Mouse (Mus musculus) left cerebral cortex, postnatal 14 days (tissue): ENCODE results near the gene Cuedc1. TPM values are rescaled to one million over a fixed set of nuclear protein-coding genes. Genes with fewer than 3 reads are reported as not detected.

Experiments
- DNase-seq, 2 experiments: peaks; one replicate each; pipeline ENCODE4 v3.0.0; 2021 to 2022; ENCODE audit warnings: low spot score in 2 of 2, mixed read lengths in 1 of 2
- intact Hi-C: fragments of 180-260 bp; cut with DNase I; formaldehyde crosslinking; loops from one replicate; pipeline ENCODE4 v1.15.1; 2025
- total RNA-seq, 2 experiments: library from RNA; stranded (reverse); gene quantifications; 2 replicates each; pipeline ENCODE4 v1.2.3; 2021

The Cuedc1 gene
- total RNA-seq, 2 experiments from 2014 or later = 28.2 TPM

GRCm38 (mm10) chr11:88139256-88139861 is 41.5 kb downstream of the Cuedc1 start:
- peak; percentile 44 to 57 for DNase-seq
- intact Hi-C loops = no loop called here

GRCm38 (mm10) chr11:88140066-88141060 is 42.5 kb downstream of the Cuedc1 start:
- peak in 1 of 2 experiments; percentile 54 for DNase-seq
- intact Hi-C loops = no loop called here

GRCm38 (mm10) chr11:88142362-88142761 is 44.5 kb downstream of the Cuedc1 start:
- intact Hi-C loops = no loop called here
- DNase-seq = no peak

- DNase-seq = no peak
- intact Hi-C loops = no loop called here
Observed at GRCm38 (mm10) chr11:88144100-88144499, 46.2 kb downstream of the Cuedc1 start.

GRCm38 (mm10) chr11:88145214-88146006 is 47.6 kb downstream of the Cuedc1 start:
- intact Hi-C loops = no loop called here
- no peak for DNase-seq

- DNase-seq = peak; percentile 30 to 52
- intact Hi-C loops = no loop called here
Observed at GRCm38 (mm10) chr11:88146264-88147060, 48.6 kb downstream of the Cuedc1 start.

GRCm38 (mm10) chr11:88147388-88147787 is 49.5 kb downstream of the Cuedc1 start:
- intact Hi-C loops = no loop called here
- no peak for DNase-seq

- intact Hi-C loops = no loop called here
- no peak for DNase-seq
Observed at GRCm38 (mm10) chr11:88148015-88148637, 50.3 kb downstream of the Cuedc1 start.

- intact Hi-C loops = no loop called here
- peak; percentile 46 to 52 for DNase-seq
Observed at GRCm38 (mm10) chr11:88148638-88149279, 50.9 kb downstream of the Cuedc1 start.

GRCm38 (mm10) chr11:88151379-88152155 is 53.7 kb downstream of the Cuedc1 start:
- intact Hi-C loops = no loop called here
- no peak for DNase-seq

GRCm38 (mm10) chr11:88153880-88154279 is 56.0 kb downstream of the Cuedc1 start:
- DNase-seq = no peak

GRCm38 (mm10) chr11:88154500-88154899 is 56.6 kb downstream of the Cuedc1 start:
- intact Hi-C loops = no loop called here
- DNase-seq = no peak

More at GRCm38 (mm10) chr11:88153880-88154279, 56.0 kb downstream of the Cuedc1 start:
- intact Hi-C loops = no loop called here

GRCm38 (mm10) chr11:88155451-88155850 is 57.6 kb downstream of the Cuedc1 start:
- intact Hi-C loops = no loop called here
- peak; percentile 33 to 55 for DNase-seq

GRCm38 (mm10) chr11:88155998-88156397 is 58.1 kb downstream of the Cuedc1 start:
- intact Hi-C loops = no loop called here
- DNase-seq = no peak

GRCm38 (mm10) chr11:88156403-88156802 is 58.5 kb downstream of the Cuedc1 start:
- no peak for DNase-seq
- intact Hi-C loops = no loop called here

- intact Hi-C loops = no loop called here
- no peak for DNase-seq
Observed at GRCm38 (mm10) chr11:88158842-88159246, 61.0 kb downstream of the Cuedc1 start.

GRCm38 (mm10) chr11:88159389-88159788 is 61.5 kb downstream of the Cuedc1 start:
- no peak for DNase-seq
- intact Hi-C loops = no loop called here
